Mouse (Mus musculus): Measurements from ENCODE around the gene Gpr33. TPM values are rescaled to one million over a fixed set of nuclear protein-coding genes. Genes with fewer than 3 reads are reported as not detected.

The Gpr33 gene
- polyA plus RNA-seq, 1 experiment: not detected

- Histone ChIP-seq H3K27ac (replicated peaks; ENCODE audit: low read depth, low read length) (no peak overlapping the region), H3K4me1 (ENCODE audit: control insufficient read depth, insufficient read depth, insufficient read length, low read length) (no peaks in the 10 kb centered on the region), H3K4me3 (ENCODE audit: insufficient read depth, low read depth, low read length) (no peak overlapping the region)
Measured at GRCm38 (mm10) chr12:52002746-52003145, 25.1 kb downstream of the Gpr33 start.

GRCm38 (mm10) chr12:52001544-52001943 lies 26.3 kb downstream of the Gpr33 start:
- no peak overlapping the region for H3K27ac ChIP-seq (replicated peaks; ENCODE audit: low read depth, low read length)

GRCm38 (mm10) chr12:51998366-51998932 lies 29.4 kb downstream of the Gpr33 start:
- no peaks in the 10 kb centered on the region for H3K4me1 ChIP-seq (ENCODE audit: control insufficient read depth, insufficient read depth, insufficient read length, low read length)
- no peak overlapping the region for H3K27ac ChIP-seq (replicated peaks; ENCODE audit: low read depth, low read length)
- no peak overlapping the region for H3K4me3 ChIP-seq (ENCODE audit: insufficient read depth, low read depth, low read length)

More at GRCm38 (mm10) chr12:52001544-52001943, 26.3 kb downstream of the Gpr33 start:
- Histone ChIP-seq H3K4me3 (ENCODE audit: insufficient read depth, low read depth, low read length) (no peak overlapping the region), H3K4me1 (ENCODE audit: control insufficient read depth, insufficient read depth, insufficient read length, low read length) (no peaks in the 10 kb centered on the region)

GRCm38 (mm10) chr12:51995738-51996536 lies 31.9 kb downstream of the Gpr33 start:
- Histone ChIP-seq H3K4me1 (ENCODE audit: control insufficient read depth, insufficient read depth, insufficient read length, low read length) (no peaks in the 10 kb centered on the region), H3K27ac (replicated peaks; ENCODE audit: low read depth, low read length) (no peak overlapping the region), H3K4me3 (ENCODE audit: insufficient read depth, low read depth, low read length) (no peak overlapping the region)

GRCm38 (mm10) chr12:51990629-51991028 lies 37.2 kb downstream of the Gpr33 start:
- no peak overlapping the region for H3K27ac ChIP-seq (replicated peaks; ENCODE audit: low read depth, low read length)
- H3K4me3 ChIP-seq (ENCODE audit: insufficient read depth, low read depth, low read length): no peak overlapping the region
- peaks cover 4% of the 10 kb centered on the region; the same call in 1 of the 2 replicates for H3K4me1 ChIP-seq (ENCODE audit: control insufficient read depth, insufficient read depth, insufficient read length, low read length)

GRCm38 (mm10) chr12:51988536-51988935 lies 39.3 kb downstream of the Gpr33 start:
- H3K4me3 ChIP-seq (ENCODE audit: insufficient read depth, low read depth, low read length): no peak overlapping the region
- H3K27ac ChIP-seq (replicated peaks; ENCODE audit: low read depth, low read length): no peak overlapping the region
- H3K4me1 ChIP-seq (ENCODE audit: control insufficient read depth, insufficient read depth, insufficient read length, low read length): peaks cover 4% of the 10 kb centered on the region; the same call in 1 of the 2 replicates

GRCm38 (mm10) chr12:51985826-51986225 lies 42.0 kb downstream of the Gpr33 start:
- Histone ChIP-seq H3K4me3 (ENCODE audit: insufficient read depth, low read depth, low read length) (no peak overlapping the region), H3K4me1 (ENCODE audit: control insufficient read depth, insufficient read depth, insufficient read length, low read length) (peaks cover 4% of the 10 kb centered on the region; the same call in 1 of the 2 replicates), H3K27ac (replicated peaks; ENCODE audit: low read depth, low read length) (0 out of 2 replicates have a peak overlapping the region, but pooled peaks have one; percentile 17)

GRCm38 (mm10) chr12:51985163-51985748 lies 42.6 kb downstream of the Gpr33 start:
- Histone ChIP-seq H3K27ac (replicated peaks; ENCODE audit: low read depth, low read length) (0 out of 2 replicates have a peak overlapping the region, but pooled peaks have one; percentile 49), H3K4me3 (ENCODE audit: insufficient read depth, low read depth, low read length) (no peak overlapping the region), H3K4me1 (ENCODE audit: control insufficient read depth, insufficient read depth, insufficient read length, low read length) (peaks cover 4% of the 10 kb centered on the region; the same call in 1 of the 2 replicates)

- no peak overlapping the region for H3K27ac ChIP-seq (replicated peaks; ENCODE audit: low read depth, low read length)
- no peak overlapping the region for H3K4me3 ChIP-seq (ENCODE audit: insufficient read depth, low read depth, low read length)
- peaks cover 4% of the 10 kb centered on the region; the same call in 1 of the 2 replicates for H3K4me1 ChIP-seq (ENCODE audit: control insufficient read depth, insufficient read depth, insufficient read length, low read length)
Measured at GRCm38 (mm10) chr12:51983625-51984024, 44.2 kb downstream of the Gpr33 start.

GRCm38 (mm10) chr12:51976531-51976930 lies 51.3 kb downstream of the Gpr33 start:
- Histone ChIP-seq H3K4me1 (ENCODE audit: control insufficient read depth, insufficient read depth, insufficient read length, low read length) (no peaks in the 10 kb centered on the region), H3K27ac (replicated peaks; ENCODE audit: low read depth, low read length) (no peak overlapping the region), H3K4me3 (ENCODE audit: insufficient read depth, low read depth, low read length) (no peak overlapping the region)

GRCm38 (mm10) chr12:51974381-51974780 lies 53.5 kb downstream of the Gpr33 start:
- Histone ChIP-seq H3K27ac (replicated peaks; ENCODE audit: low read depth, low read length) (no peak overlapping the region), H3K4me1 (ENCODE audit: control insufficient read depth, insufficient read depth, insufficient read length, low read length) (no peaks in the 10 kb centered on the region), H3K4me3 (ENCODE audit: insufficient read depth, low read depth, low read length) (no peak overlapping the region)

Other genes starting within 250 kb of the Gpr33 start
- gene Hectd1, start 198.5 kb downstream of the Gpr33 start, polyA plus RNA-seq (2012; ENCODE audit: insufficient read depth, insufficient read length, missing spikeins): 27.3 and 27.8 TPM in 2 replicates
- gene Heatr5a, start 56.7 kb downstream of the Gpr33 start, polyA plus RNA-seq (2012; ENCODE audit: insufficient read depth, insufficient read length, missing spikeins): 6.0 and 7.1 TPM in 2 replicates
- 16.7 and 18.2 TPM in 2 replicates for gene Dtd2, start 21.6 kb downstream of the Gpr33 start, polyA plus RNA-seq (2012; ENCODE audit: insufficient read depth, insufficient read length, missing spikeins)
- gene Nubpl, start 69.7 kb upstream of the Gpr33 start, polyA plus RNA-seq (2012; ENCODE audit: insufficient read depth, insufficient read length, missing spikeins): 13.0 and 14.6 TPM in 2 replicates